Mouse (Mus musculus) lung, embryonic 16.5 days (tissue): ENCODE data around the gene Gpc1. TPM values are rescaled to one million over a fixed set of nuclear protein-coding genes. Genes with fewer than 3 reads are reported as not detected.

ENCODE experiments used
- ATAC-seq: fragments of 200-750 bp; cut with Nextera tagmentation; 2 replicates; pipeline ENCODE4 v1.8.0; 2017; ENCODE audit warnings: low read depth, mild to moderate bottlenecking, moderate library complexity
- H3K27ac ChIP-seq: fragments of 300-500 bp; sonication (generic); 2 replicates; pipeline ENCODE4 v1.5.1; 2014; ENCODE audit warnings: mild to moderate bottlenecking, control low read depth, low read length
- H3K27me3 ChIP-seq: fragments of 300-500 bp; sonication (generic); 2 replicates; pipeline ENCODE4 v1.6.1; 2014; ENCODE audit warnings: low read depth, low read length, mixed read lengths; ENCODE audit not compliant: control insufficient read depth, insufficient read depth
- H3K36me3 ChIP-seq: fragments of 300-500 bp; sonication (generic); 2 replicates; pipeline ENCODE4 v1.6.1; 2014; ENCODE audit warnings: low read length; ENCODE audit not compliant: control insufficient read depth, insufficient read depth
- H3K4me1 ChIP-seq: fragments of 300-500 bp; sonication (generic); replicated peaks from 2 replicates; pipeline ENCODE4 v1.6.1; 2014; ENCODE audit warnings: low read length, mixed read lengths; ENCODE audit not compliant: control insufficient read depth, insufficient read depth
- H3K4me2 ChIP-seq: fragments of 300-500 bp; sonication (generic); 2 replicates; pipeline ENCODE4 v1.6.1; 2014; ENCODE audit warnings: low read depth, low read length, control low read depth
- H3K4me3 ChIP-seq: fragments of 300-500 bp; sonication (generic); 2 replicates; pipeline ENCODE4 v1.5.1; 2014; ENCODE audit warnings: mild to moderate bottlenecking, low read length, control low read depth
- H3K9ac ChIP-seq: fragments of 300-500 bp; sonication (generic); 2 replicates; pipeline ENCODE4 v1.6.1; 2014; ENCODE audit warnings: low read length, control low read depth
- H3K9me3 ChIP-seq: fragments of 300-500 bp; sonication (generic); 2 replicates; pipeline ENCODE4 v1.6.1; 2016; ENCODE audit warnings: low read length; ENCODE audit not compliant: control insufficient read depth
- WGBS: fragments of 180-500 bp; shearing (Covaris S2); extraction: QIAGEN DNeasy Blood & Tissue Kit; methylation state at CpG from one replicate; pipeline ENCODE4 v1.1.7; 2014; 5-methylcytosine and 5-hydroxymethylcytosine counted together
- polyA plus RNA-seq: library from polyadenylated mRNA; unstranded; fragments of >200 nt; fragmentation: Nextera tagmentation; extraction: Ambion mirVana; gene quantifications from 2 replicates; pipeline ENCODE4 v1.2.1, GENCODE M21; 2015

Gpc1 gene
- polyA plus RNA-seq, 1 experiment from 2014 or later = 27.7 TPM

DNA sequence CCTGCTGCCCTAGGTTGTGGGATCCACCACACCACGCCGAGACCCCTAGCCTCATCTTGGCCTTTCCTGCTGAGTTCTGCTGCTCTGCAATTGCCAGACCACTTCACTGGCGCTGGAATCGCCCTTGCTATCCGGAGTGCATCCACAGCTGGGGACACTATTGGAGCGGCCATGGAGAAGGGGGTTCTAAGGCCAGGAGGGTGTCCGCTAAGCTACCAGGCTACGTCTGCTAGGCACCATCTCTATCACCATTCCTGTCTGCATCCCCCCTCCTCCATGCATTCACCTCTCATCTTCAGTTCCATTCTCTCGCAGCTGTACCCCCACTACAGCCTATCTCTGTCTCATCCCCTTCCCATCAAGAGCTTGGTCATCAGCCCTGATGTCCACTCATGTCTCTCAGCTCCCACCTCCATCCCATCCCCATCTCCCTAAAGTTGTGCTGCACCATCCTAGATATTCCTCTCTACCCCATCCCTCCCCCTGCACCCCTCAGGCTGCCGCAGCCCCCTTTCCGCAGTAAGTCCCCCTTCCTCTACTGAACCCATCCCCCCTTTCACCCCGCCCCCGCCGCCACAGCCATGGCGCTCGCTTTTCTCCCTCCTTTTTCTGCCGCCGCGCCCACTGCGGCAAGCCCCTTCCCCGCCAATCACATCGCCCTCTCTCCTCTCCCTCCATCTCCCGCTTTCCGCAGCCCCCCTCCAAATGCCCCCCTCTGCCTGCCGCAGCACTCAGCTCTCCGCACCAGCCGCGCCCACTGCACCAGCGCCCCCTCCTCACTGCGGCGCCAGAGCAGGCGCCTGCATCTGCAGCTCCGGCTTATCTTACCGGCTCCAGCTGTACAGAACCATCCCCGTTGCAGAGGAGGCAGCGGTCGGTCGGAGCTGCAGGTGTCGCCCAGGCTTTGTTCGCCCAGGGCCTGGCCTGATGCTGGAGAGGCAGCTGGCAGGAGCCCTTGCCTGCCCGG lies 16.7 kb downstream of the Gpc1 start:
- Histone ChIP-seq H3K4me3 (peak overlapping the region; percentile 32), H3K9me3 (no peaks in the 10 kb centered on the region), H3K9ac (peak overlapping the region; percentile 25; the same call in 1 of the 2 replicates), H3K36me3 (no peaks in the 10 kb centered on the region), H3K4me1 (no peaks in the 10 kb centered on the region; the same call in 1 of the 2 replicates), H3K27me3 (peaks cover 8% of the 10 kb centered on the region; the same call in 1 of the 2 replicates), H3K27ac (no peak overlapping the region), H3K4me2 (peak overlapping the region; percentile 51)
- 0 out of 2 replicates have a peak, but pooled peaks have one; percentile 8 for ATAC-seq
- WGBS = 12% methylated on average over 41 of the region's 41 CpGs

DNA sequence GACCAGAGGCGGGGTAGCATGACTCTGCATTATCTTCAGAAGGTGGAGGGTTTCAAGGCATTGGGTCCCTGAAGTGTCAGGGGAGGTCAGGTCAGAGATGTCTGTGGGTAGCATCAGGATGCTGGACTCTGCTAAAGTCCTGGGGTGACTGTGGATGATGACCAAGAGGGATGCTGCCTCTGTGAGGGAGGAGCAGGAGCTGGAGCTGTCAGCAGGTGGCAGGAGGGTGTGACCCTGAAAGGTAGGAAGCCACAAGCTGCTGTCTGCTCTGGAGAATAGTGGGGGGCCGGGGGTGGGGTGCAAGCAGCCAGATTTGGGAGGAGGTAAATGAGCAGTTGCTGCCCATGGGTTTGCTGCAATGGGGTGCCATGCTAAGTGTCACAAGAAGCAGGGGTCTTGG lies 18.0 kb downstream of the Gpc1 start:
- H3K27ac ChIP-seq = no peak overlapping the region
- no peak overlapping the region for H3K4me3 ChIP-seq
- peaks cover 8% of the 10 kb centered on the region; the same call in 1 of the 2 replicates for H3K27me3 ChIP-seq
- WGBS = 75% methylated on average over 2 of the region's 2 CpGs
- ATAC-seq = no peak
- no peaks in the 10 kb centered on the region for H3K9me3 ChIP-seq
- no peaks in the 10 kb centered on the region; the same call in 1 of the 2 replicates for H3K4me1 ChIP-seq
- H3K4me2 ChIP-seq = no peak overlapping the region
- H3K36me3 ChIP-seq = no peaks in the 10 kb centered on the region
- H3K9ac ChIP-seq = no peak overlapping the region

DNA sequence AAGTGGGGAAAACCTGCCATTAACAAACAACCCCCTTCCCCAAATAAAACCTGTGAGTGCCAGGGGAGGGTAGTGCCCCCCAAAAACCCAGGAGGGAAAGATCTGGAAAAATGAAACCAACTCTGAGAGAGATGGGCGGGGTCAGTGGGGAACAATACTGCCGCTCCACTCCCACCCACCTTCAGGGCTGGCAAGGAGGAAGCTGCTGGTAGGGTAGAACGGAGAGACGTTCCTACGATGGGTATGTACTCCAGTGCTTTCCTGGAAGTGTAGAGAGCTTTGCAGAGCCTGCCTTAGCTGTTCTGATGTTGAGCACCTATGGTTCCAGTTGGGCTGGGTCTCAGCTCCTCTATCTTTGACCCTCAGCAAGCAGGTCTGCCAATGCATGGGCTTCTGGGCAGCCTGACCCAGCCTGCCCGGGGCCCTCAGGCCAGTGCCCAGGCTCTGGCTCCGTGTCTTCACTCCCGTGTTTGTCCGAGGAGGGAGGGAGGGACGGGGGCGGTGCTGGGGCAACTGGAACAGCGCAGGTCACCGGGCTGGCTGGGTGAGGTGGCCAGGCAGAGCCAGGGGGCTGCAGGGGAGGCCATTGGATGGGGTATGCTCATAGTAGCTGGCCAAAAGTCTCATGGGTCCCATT lies 18.6 kb downstream of the Gpc1 start:
- peak; percentile 27; the same call in 1 of the 2 replicates for ATAC-seq
- H3K36me3 ChIP-seq = no peaks in the 10 kb centered on the region
- H3K4me1 ChIP-seq = no peaks in the 10 kb centered on the region; the same call in 1 of the 2 replicates
- H3K27ac ChIP-seq = no peak overlapping the region
- H3K4me3 ChIP-seq = no peak overlapping the region
- no peak overlapping the region for H3K4me2 ChIP-seq
- no peaks in the 10 kb centered on the region for H3K9me3 ChIP-seq
- peaks cover 8% of the 10 kb centered on the region; the same call in 1 of the 2 replicates for H3K27me3 ChIP-seq
- 46% methylated on average over 13 of the region's 13 CpGs for WGBS
- no peak overlapping the region for H3K9ac ChIP-seq

DNA sequence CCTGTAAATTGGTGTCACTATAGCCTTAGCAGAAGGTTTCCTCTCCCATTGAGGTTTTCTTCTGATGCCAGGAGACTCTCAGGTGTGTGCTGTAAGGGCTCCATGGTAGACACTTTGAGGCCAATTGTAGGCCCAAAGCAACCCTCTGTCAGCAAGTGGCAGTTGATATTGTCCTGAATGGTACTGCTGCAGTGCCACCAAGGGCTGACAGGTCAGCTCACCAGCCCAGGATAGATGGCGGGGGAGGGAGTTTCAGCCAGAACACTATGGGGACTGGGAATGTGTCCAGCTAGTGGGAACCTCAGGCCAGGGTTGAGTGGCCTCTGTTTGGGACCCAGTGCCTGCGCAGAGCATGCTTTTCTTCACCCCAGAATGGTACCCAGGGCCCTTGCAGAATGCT lies 21.0 kb downstream of the Gpc1 start:
- no peaks in the 10 kb centered on the region; the same call in 1 of the 2 replicates for H3K4me1 ChIP-seq
- H3K36me3 ChIP-seq = peaks cover 2% of the 10 kb centered on the region
- H3K9ac ChIP-seq = no peak overlapping the region
- no peak for ATAC-seq
- no peak overlapping the region for H3K4me3 ChIP-seq
- no peak overlapping the region for H3K4me2 ChIP-seq
- H3K27ac ChIP-seq = no peak overlapping the region
- H3K27me3 ChIP-seq = peaks cover 8% of the 10 kb centered on the region; the same call in 1 of the 2 replicates
- no peaks in the 10 kb centered on the region for H3K9me3 ChIP-seq
- WGBS = 93% methylated on average over 2 of the region's 2 CpGs

DNA sequence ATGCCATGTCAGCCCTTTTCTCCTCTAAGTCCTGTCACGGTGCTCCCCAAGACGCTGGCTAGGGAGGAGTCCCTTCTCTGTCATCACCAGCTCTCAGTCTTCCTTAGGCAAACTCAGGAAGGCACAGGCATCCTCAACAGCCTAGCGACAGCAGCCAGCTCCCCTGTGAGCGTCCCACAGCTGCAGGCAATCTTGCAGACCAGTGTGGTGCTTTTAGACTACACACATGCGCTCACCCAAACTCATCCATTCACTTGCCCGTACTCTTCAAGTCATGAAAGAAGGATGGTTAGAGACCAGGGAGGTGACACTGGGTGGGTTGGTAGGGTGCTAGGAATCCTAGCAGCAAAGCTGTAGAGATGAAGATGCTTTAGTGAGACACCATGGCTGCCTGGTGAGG lies 30.1 kb downstream of the Gpc1 start:
- H3K36me3 ChIP-seq = peaks cover 8% of the 10 kb centered on the region
- WGBS = 60% methylated on average over 6 of the region's 6 CpGs
- H3K9ac ChIP-seq = no peak overlapping the region
- ATAC-seq = no peak
- no peak overlapping the region for H3K4me2 ChIP-seq
- no peaks in the 10 kb centered on the region for H3K27me3 ChIP-seq
- H3K9me3 ChIP-seq = no peaks in the 10 kb centered on the region
- no peak overlapping the region for H3K4me3 ChIP-seq
- no peaks in the 10 kb centered on the region for H3K4me1 ChIP-seq
- no peak overlapping the region for H3K27ac ChIP-seq

DNA sequence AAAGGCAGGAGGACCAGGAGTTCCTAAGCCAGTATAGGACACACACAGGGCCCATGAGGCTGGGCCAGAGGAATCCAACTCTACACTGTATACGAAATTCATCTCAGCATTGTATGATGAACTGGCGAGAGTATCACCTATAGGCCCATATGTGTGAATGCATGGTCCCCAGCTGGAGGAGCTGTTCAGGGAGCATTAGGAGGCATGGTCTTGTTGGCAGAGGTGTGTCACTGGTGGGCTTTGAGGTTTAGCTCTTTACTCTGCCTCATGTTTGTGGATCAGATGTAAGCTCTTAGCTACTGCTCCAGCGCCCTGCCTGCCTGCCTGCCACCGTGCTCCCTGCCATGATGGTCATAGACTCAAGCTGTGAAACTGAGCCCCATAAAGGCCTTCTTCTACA lies 31.8 kb downstream of the Gpc1 start:
- Histone ChIP-seq H3K4me3 (no peak overlapping the region), H3K9ac (no peak overlapping the region), H3K27ac (no peak overlapping the region), H3K36me3 (peaks cover 4% of the 10 kb centered on the region; the same call in 1 of the 2 replicates), H3K9me3 (no peaks in the 10 kb centered on the region), H3K4me2 (no peak overlapping the region), H3K27me3 (no peaks in the 10 kb centered on the region), H3K4me1 (no peaks in the 10 kb centered on the region)
- no peak for ATAC-seq
- 68% methylated on average over 4 of the region's 4 CpGs for WGBS

DNA sequence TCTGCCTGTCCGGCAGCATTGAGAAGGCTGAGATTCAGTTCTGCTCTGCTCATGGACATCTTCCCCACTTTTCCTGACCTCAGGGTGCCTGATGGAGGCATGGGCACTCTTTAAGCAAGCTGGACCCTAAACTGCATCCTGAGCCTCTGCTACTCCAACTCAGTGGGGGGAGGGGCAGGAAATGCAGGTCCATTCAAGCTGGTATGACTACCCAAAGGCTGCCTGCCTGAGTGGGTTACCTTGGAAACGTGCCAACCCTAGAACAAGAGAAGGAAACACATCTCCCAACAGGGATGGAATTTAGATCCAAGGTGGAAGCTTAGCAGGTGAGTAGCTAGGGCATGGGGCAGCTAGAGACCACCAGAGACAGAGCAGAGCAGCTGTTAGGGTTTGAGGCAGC lies 34.7 kb downstream of the Gpc1 start:
- H3K27me3 ChIP-seq = no peaks in the 10 kb centered on the region
- H3K27ac ChIP-seq = no peak overlapping the region
- H3K4me1 ChIP-seq = no peaks in the 10 kb centered on the region
- no peak overlapping the region for H3K4me3 ChIP-seq
- no peak overlapping the region for H3K9ac ChIP-seq
- H3K36me3 ChIP-seq = no peaks in the 10 kb centered on the region
- H3K4me2 ChIP-seq = no peak overlapping the region
- 0 out of 2 replicates have a peak, but pooled peaks have one; percentile 23 for ATAC-seq
- H3K9me3 ChIP-seq = no peaks in the 10 kb centered on the region
- WGBS = 70% methylated on average over 2 of the region's 2 CpGs

DNA sequence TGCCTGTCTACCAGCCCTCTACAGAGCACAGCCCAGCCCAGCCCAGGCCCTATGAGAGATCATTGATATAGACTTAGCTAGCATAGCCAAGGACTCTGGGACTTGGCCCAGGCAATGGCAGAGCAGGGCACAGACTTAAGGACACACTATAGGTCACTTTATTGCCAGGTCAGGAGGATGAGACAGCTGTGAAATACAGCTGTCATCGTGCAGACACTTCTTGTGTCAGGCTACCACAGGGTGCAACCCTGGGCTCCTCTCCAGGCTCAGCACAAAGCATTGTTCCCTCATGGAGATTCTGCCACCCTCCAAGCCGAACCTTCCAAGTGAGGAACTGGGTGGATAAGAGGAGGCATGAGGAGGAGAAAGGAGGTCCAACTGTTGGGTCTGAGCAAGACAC lies 38.5 kb downstream of the Gpc1 start:
- no peak overlapping the region for H3K27ac ChIP-seq
- H3K27me3 ChIP-seq = no peaks in the 10 kb centered on the region
- WGBS = 68% methylated on average over 2 of the region's 2 CpGs
- H3K9ac ChIP-seq = no peak overlapping the region
- no peak for ATAC-seq
- H3K4me1 ChIP-seq = no peaks in the 10 kb centered on the region
- no peaks in the 10 kb centered on the region for H3K36me3 ChIP-seq
- no peaks in the 10 kb centered on the region for H3K9me3 ChIP-seq
- no peak overlapping the region for H3K4me2 ChIP-seq
- no peak overlapping the region for H3K4me3 ChIP-seq

DNA sequence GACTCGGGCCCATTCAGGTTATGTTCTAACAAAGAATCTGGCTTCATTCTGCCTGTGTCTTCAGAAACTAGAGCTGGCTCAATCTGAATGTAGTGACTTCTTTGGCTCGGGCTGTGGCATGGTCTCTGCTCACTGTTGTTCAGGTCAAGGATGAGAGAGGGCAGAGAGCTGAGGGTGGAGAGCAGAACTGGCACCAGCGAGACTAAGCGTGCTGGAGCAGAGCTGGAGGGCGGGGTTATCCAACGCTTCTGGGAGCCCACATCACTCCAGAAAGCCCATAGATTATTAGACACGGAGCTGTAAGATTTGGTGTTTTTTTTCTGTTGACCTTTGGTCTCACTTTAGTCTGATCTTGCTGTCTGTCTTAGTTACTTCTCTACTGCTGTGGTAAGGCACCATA lies 41.2 kb downstream of the Gpc1 start:
- ATAC-seq = no peak
- no peak overlapping the region for H3K4me2 ChIP-seq
- H3K27me3 ChIP-seq = no peaks in the 10 kb centered on the region
- WGBS = 70% methylated on average over 7 of the region's 7 CpGs
- no peak overlapping the region for H3K9ac ChIP-seq
- H3K36me3 ChIP-seq = no peaks in the 10 kb centered on the region
- no peak overlapping the region for H3K27ac ChIP-seq
- no peaks in the 10 kb centered on the region for H3K9me3 ChIP-seq
- H3K4me1 ChIP-seq = no peaks in the 10 kb centered on the region
- H3K4me3 ChIP-seq = no peak overlapping the region
